Comparison of ENCODE assay signal across 14 mouse cellular contexts in genomic region chr4:32170106-32170459, GRCm38 (mm10).
A peak's percentile ranks its signal among the peaks of the same experiment; 100 is the strongest.
DNase-seq lines count a peak whose midpoint lies in the region; ATAC-seq and TF ChIP-seq lines count a peak whose summit lies in the region.
"Had no signal": no experiment of that assay in that cellular context is flagged by ENCODE, and none has a peak within 500 bp of the region (broad histone marks: within the 10 kb centered on the region; RNA-seq: fewer than 3 reads in every experiment).

No protein-coding gene starts in this region.

- no peaks in the 10 kb centered on the region for H3K27me3 ChIP-seq in heart, embryonic 12.5 days (replicated peaks)
- H3K27me3 ChIP-seq in spleen, adult 2 months (ENCODE audit: control insufficient read depth, insufficient read depth, low read length), result no peaks in the 10 kb centered on the region
- no peaks in the 10 kb centered on the region for H3K27me3 ChIP-seq in liver, embryonic 13.5 days
- no peaks in the 10 kb centered on the region for H3K27me3 ChIP-seq in intestine, embryonic 16.5 days (replicated peaks; ENCODE audit: control insufficient read depth, insufficient read depth, low read length)
- no peaks in the 10 kb centered on the region for H3K27me3 ChIP-seq in forebrain, embryonic 16.5 days (replicated peaks; ENCODE audit: control insufficient read depth, insufficient read depth, low read length)

- H3K9ac ChIP-seq in heart, embryonic 12.5 days, result no peak overlapping the region
- H3K9ac ChIP-seq in liver, embryonic 13.5 days, result peak overlapping the region; percentile 52
- H3K9ac ChIP-seq in intestine, embryonic 16.5 days (ENCODE audit: low read depth, low read length), result no peak overlapping the region
- H3K9ac ChIP-seq in forebrain, embryonic 16.5 days (replicated peaks; ENCODE audit: low read depth, low read length), result no peak overlapping the region
- H3K9ac ChIP-seq: forebrain, postnatal 0 days had no signal

- H3K4me3 ChIP-seq in heart, embryonic 12.5 days, result no peak overlapping the region
- peak overlapping the region; percentile 0; the same call in 1 of the 2 replicates for H3K4me3 ChIP-seq in spleen, adult 2 months (ENCODE audit: extremely low read depth, insufficient read depth, insufficient read length)
- H3K4me3 ChIP-seq in liver, embryonic 13.5 days (replicated peaks), result peak overlapping the region; percentile 56
- no peak overlapping the region for H3K4me3 ChIP-seq in intestine, embryonic 16.5 days (ENCODE audit: low read length)
- H3K4me3 ChIP-seq in forebrain, embryonic 16.5 days (replicated peaks; ENCODE audit: low read length), result no peak overlapping the region

- H3K9me3 ChIP-seq in heart, embryonic 12.5 days (replicated peaks), result no peaks in the 10 kb centered on the region
- no peaks in the 10 kb centered on the region for H3K9me3 ChIP-seq in liver, embryonic 13.5 days (replicated peaks)
- no peaks in the 10 kb centered on the region for H3K9me3 ChIP-seq in intestine, embryonic 16.5 days (ENCODE audit: control insufficient read depth, low read length)
- H3K9me3 ChIP-seq in forebrain, embryonic 16.5 days (ENCODE audit: control insufficient read depth, low read length), result no peaks in the 10 kb centered on the region

- DNase-seq in heart, postnatal 14 days, result no peak
- no peak for DNase-seq in spleen, adult 2 months (ENCODE audit: low read depth in 1 of 2, low spot score in 2 of 2)
- no peak for DNase-seq in spleen, adult 18-20 months
- no peak for DNase-seq in liver, embryonic 13.5 days
- no peak for DNase-seq in thymus, postnatal 0 days (ENCODE audit: low spot score)
- DNase-seq: adrenal gland, postnatal 36 days; cerebellum, adult 11-12 months; forebrain, postnatal 0 days; kidney, postnatal 14 days; midbrain, embryonic 14.5 days; right cerebral cortex, postnatal 25 days had no signal

- no peak for ATAC-seq in heart, embryonic 12.5 days (ENCODE audit: insufficient number of reproducible peaks, low FRiP score)
- ATAC-seq in liver, embryonic 13.5 days (ENCODE audit: low read depth), result no peak
- no peak for ATAC-seq in intestine, embryonic 16.5 days
- ATAC-seq in forebrain, embryonic 16.5 days, result no peak
- ATAC-seq: forebrain, postnatal 0 days had no signal

- peak overlapping the region; percentile 57 for H3K27ac ChIP-seq in heart, embryonic 12.5 days (ENCODE audit: poor library complexity, severe bottlenecking)
- peak overlapping the region; percentile 74 for H3K27ac ChIP-seq in spleen, adult 2 months (ENCODE audit: insufficient read depth, low read length)
- H3K27ac ChIP-seq in liver, embryonic 13.5 days, result peak overlapping the region; percentile 81
- no peak overlapping the region for H3K27ac ChIP-seq in intestine, embryonic 16.5 days (ENCODE audit: low read length)
- no peak overlapping the region for H3K27ac ChIP-seq in forebrain, embryonic 16.5 days (ENCODE audit: low read length)

- peak overlapping the region; percentile 48 for H3K4me2 ChIP-seq in heart, embryonic 12.5 days
- peak overlapping the region; percentile 74 for H3K4me2 ChIP-seq in liver, embryonic 13.5 days
- H3K4me2 ChIP-seq in intestine, embryonic 16.5 days (ENCODE audit: low read depth, low read length), result no peak overlapping the region
- H3K4me2 ChIP-seq in forebrain, embryonic 16.5 days (ENCODE audit: low read length), result no peak overlapping the region

- TF ChIP-seq CTCF in spleen, adult 2 months (IDR thresholded peaks at IDR 0.05; ENCODE audit: extremely low read depth, insufficient read depth, insufficient read length, insufficient replicate concordance), result no peak

- H3K4me1 ChIP-seq in heart, embryonic 12.5 days (replicated peaks), result peaks cover 22% of the 10 kb centered on the region
- H3K4me1 ChIP-seq in spleen, adult 2 months (ENCODE audit: control insufficient read depth, insufficient read depth, insufficient read length), result peaks cover 20% of the 10 kb centered on the region; the same call in 1 of the 2 replicates
- peaks cover 53% of the 10 kb centered on the region for H3K4me1 ChIP-seq in liver, embryonic 13.5 days (replicated peaks)
- no peaks in the 10 kb centered on the region for H3K4me1 ChIP-seq in intestine, embryonic 16.5 days (ENCODE audit: control insufficient read depth, insufficient read depth, low read length)
- 0 out of 2 replicates have a peak, but pooled peaks cover 2% of the 10 kb centered on the region for H3K4me1 ChIP-seq in forebrain, embryonic 16.5 days (replicated peaks; ENCODE audit: control insufficient read depth, insufficient read depth, low read length)

- 21% methylated on average over 4 of the region's 4 CpGs for WGBS in heart, embryonic 12.5 days
- WGBS in spleen, adult 2 months, result 14% methylated on average over 4 of the region's 4 CpGs
- 19% methylated on average over 4 of the region's 4 CpGs for WGBS in liver, embryonic 13.5 days (ENCODE audit: insufficient replicate concordance)
- WGBS in intestine, embryonic 16.5 days, result 45% methylated on average over 4 of the region's 4 CpGs
- WGBS in forebrain, embryonic 16.5 days, result 56% methylated on average over 4 of the region's 4 CpGs

- no peak for TF ChIP-seq POLR2A in spleen, adult 2 months (IDR thresholded peaks at IDR 0.05; ENCODE audit: low read depth, low read length)

- no peaks in the 10 kb centered on the region for H3K36me3 ChIP-seq in heart, embryonic 12.5 days
- no peaks in the 10 kb centered on the region for H3K36me3 ChIP-seq in spleen, adult 2 months (ENCODE audit: control insufficient read depth, insufficient read depth, low read length)
- no peaks in the 10 kb centered on the region for H3K36me3 ChIP-seq in liver, embryonic 13.5 days
- H3K36me3 ChIP-seq in intestine, embryonic 16.5 days (ENCODE audit: control insufficient read depth, insufficient read depth, low read length), result no peaks in the 10 kb centered on the region
- no peaks in the 10 kb centered on the region for H3K36me3 ChIP-seq in forebrain, embryonic 16.5 days (ENCODE audit: control insufficient read depth, insufficient read depth)

- intact Hi-C loops in heart, postnatal 14 days (cut with DNase I), result no loop called here

Comparison
In these comparisons a context has a peak if more than half of its experiments do, and no peak if none do; other contexts are left out.
1. H3K27ac ChIP-seq: peak in heart, embryonic 12.5 days (single experiment), spleen, adult 2 months (single experiment) and liver, embryonic 13.5 days (single experiment); none in intestine, embryonic 16.5 days (single experiment) and forebrain, embryonic 16.5 days (single experiment).
2. H3K4me2 ChIP-seq: peak in heart, embryonic 12.5 days (single experiment) and liver, embryonic 13.5 days (single experiment); none in intestine, embryonic 16.5 days (single experiment) and forebrain, embryonic 16.5 days (single experiment).
3. H3K4me3 ChIP-seq: peak in spleen, adult 2 months (single experiment) and liver, embryonic 13.5 days (single experiment); none in heart, embryonic 12.5 days (single experiment), intestine, embryonic 16.5 days (single experiment) and forebrain, embryonic 16.5 days (single experiment).